Mouse (Mus musculus): ENCODE measurements around the gene Myadml2. TPM values are rescaled to one million over a fixed set of nuclear protein-coding genes. Genes with fewer than 3 reads are reported as not detected.

The Myadml2 gene
- 0.39 and 1.0 TPM in 2 replicates for polyA plus RNA-seq (2012; rRNA removed)

DNA sequence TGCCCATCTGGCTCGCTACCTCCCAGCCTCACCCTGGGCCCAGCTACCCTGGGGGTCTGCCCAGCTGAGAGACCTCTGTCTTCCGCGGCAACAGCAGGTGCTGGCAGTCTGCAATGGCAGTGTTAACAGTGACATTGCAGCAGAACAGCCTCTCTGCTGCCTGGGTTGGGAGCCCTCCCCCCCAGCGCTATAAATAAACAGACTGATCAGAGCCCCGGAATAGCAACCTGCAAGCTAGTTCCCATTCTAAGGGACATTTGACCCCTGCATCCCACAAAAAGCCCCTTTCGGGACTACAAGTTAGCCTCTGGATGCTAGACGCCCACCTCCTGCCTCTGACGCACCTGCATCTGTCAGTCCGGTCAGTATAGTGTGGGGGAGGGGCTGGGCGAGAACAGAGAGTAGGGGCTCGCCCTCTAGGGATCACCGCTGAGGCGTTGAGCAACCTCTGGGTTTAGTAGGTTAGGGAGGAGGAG is at the start of gene Myadml2:
TSS of gene Myadml2 (minus strand) at position 158 of the 476 bp plus-strand sequence.
- WGBS: 11% methylated on average over 13 of the region's 13 CpGs
- peak within 1 kb of the TSS; percentile 48 for H3K4me3 ChIP-seq (ENCODE audit: low read depth, low read length)
- TF ChIP-seq POLR2A (IDR thresholded peaks at IDR 0.05; ENCODE audit: low read depth, low read length): no peak
- no peak for TF ChIP-seq CTCF (IDR thresholded peaks at IDR 0.05; ENCODE audit: extremely low read depth, insufficient read length, insufficient replicate concordance, low read depth, low read length)

DNA sequence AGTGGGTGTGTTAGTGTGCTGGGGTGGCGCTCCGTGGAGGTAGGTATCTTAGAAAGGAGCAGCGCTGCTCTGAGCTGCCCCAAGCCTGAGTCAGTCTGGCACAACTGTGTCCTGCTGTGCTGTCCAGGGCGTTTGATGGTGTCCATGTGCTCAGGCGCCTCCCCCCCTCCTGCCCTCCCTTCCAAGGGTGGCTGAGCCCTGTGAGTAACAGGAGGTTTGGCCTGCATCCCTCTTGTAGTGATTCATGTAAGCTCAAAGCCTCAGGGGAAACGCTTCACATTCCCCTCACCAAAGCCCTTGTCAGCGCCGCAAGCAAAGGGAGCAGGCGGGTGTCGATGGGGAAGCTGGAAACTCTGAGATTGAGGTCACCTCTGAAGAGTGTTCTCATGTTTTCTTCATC is 49.8 kb upstream of the Myadml2 start:
- Histone ChIP-seq H3K4me3 (ENCODE audit: low read depth, low read length) (no peak overlapping the region), H3K36me3 (ENCODE audit: control insufficient read depth, insufficient read depth, low read length) (peaks cover 33% of the 10 kb centered on the region), H3K27me3 (ENCODE audit: control insufficient read depth, insufficient read depth, low read length) (no peaks in the 10 kb centered on the region), H3K4me1 (ENCODE audit: control insufficient read depth, insufficient read depth, insufficient read length, low read length) (peaks cover 12% of the 10 kb centered on the region; the same call in 1 of the 2 replicates), H3K27ac (ENCODE audit: insufficient read depth, low read depth, low read length) (no peak overlapping the region)
- WGBS: 90% methylated on average over 10 of the region's 10 CpGs
- TF ChIP-seq POLR2A (IDR thresholded peaks at IDR 0.05; ENCODE audit: low read depth, low read length) (no peak), CTCF (IDR thresholded peaks at IDR 0.05; ENCODE audit: extremely low read depth, insufficient read length, insufficient replicate concordance, low read depth, low read length) (no peak)

More for the DNA sequence above, at the start of gene Myadml2:
- Histone ChIP-seq H3K27me3 (ENCODE audit: control insufficient read depth, insufficient read depth, low read length) (no peaks in the 10 kb centered on the region), H3K27ac (ENCODE audit: insufficient read depth, low read depth, low read length) (peak within 1 kb of the TSS; percentile 11; the same call in 1 of the 2 replicates), H3K4me1 (ENCODE audit: control insufficient read depth, insufficient read depth, insufficient read length, low read length) (peaks cover 5% of the 10 kb centered on the region; the same call in 1 of the 2 replicates), H3K36me3 (ENCODE audit: control insufficient read depth, insufficient read depth, low read length) (no peaks in the 10 kb centered on the region)

DNA sequence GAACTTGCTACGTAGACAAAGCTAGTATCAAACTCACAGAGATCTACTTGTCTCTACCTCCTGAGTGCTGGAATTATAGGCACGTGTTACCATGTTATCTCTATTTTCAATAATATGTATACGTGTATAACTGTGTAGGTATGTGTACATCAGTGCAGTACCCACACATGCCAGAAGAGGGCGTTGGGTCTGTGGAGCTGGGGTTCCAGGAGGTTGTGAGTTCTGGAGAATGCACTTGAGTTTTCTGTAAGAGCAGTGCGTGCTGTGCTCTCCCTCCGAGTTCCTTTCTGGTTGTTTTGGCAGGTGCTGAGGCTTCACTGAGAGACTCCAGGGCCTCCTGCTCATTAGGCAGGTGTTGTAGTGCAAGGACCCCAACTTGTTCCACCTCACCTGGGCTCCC is 48.6 kb upstream of the Myadml2 start:
- Histone ChIP-seq H3K4me3 (ENCODE audit: low read depth, low read length) (no peak overlapping the region), H3K27ac (ENCODE audit: insufficient read depth, low read depth, low read length) (no peak overlapping the region), H3K27me3 (ENCODE audit: control insufficient read depth, insufficient read depth, low read length) (no peaks in the 10 kb centered on the region), H3K36me3 (ENCODE audit: control insufficient read depth, insufficient read depth, low read length) (peaks cover 25% of the 10 kb centered on the region), H3K4me1 (ENCODE audit: control insufficient read depth, insufficient read depth, insufficient read length, low read length) (peaks cover 16% of the 10 kb centered on the region; the same call in 1 of the 2 replicates)
- TF ChIP-seq POLR2A (IDR thresholded peaks at IDR 0.05; ENCODE audit: low read depth, low read length) (no peak), CTCF (IDR thresholded peaks at IDR 0.05; ENCODE audit: extremely low read depth, insufficient read length, insufficient replicate concordance, low read depth, low read length) (peak; percentile 42; the same call in 1 of the 2 replicates)
- 93% methylated on average over 6 of the region's 6 CpGs for WGBS

DNA sequence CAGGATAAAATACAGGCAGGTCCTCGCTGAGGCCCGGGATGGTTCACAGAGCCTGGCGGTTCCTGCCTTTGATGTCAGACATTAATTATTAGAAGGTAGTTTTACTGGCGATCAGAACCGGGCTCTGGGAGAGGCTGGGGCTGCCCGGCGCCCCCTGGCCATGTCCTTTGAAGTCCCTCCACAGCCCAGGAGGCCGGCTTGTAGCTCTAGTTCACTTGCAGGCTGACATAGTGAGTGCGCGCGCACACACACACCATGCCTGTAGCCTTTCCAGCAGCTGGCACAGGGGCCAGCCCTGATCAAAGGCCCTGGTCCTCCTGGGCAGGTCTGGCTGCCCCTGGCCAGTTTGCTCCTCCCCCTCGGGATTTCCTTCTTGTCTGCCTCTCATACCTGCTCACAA is 47.7 kb upstream of the Myadml2 start:
- Histone ChIP-seq H3K27ac (ENCODE audit: insufficient read depth, low read depth, low read length) (no peak overlapping the region), H3K36me3 (ENCODE audit: control insufficient read depth, insufficient read depth, low read length) (peaks cover 24% of the 10 kb centered on the region), H3K27me3 (ENCODE audit: control insufficient read depth, insufficient read depth, low read length) (no peaks in the 10 kb centered on the region), H3K4me1 (ENCODE audit: control insufficient read depth, insufficient read depth, insufficient read length, low read length) (peaks cover 16% of the 10 kb centered on the region; the same call in 1 of the 2 replicates), H3K4me3 (ENCODE audit: low read depth, low read length) (no peak overlapping the region)
- TF ChIP-seq POLR2A (IDR thresholded peaks at IDR 0.05; ENCODE audit: low read depth, low read length) (no peak), CTCF (IDR thresholded peaks at IDR 0.05; ENCODE audit: extremely low read depth, insufficient read length, insufficient replicate concordance, low read depth, low read length) (no peak)
- WGBS: 74% methylated on average over 12 of the region's 12 CpGs

DNA sequence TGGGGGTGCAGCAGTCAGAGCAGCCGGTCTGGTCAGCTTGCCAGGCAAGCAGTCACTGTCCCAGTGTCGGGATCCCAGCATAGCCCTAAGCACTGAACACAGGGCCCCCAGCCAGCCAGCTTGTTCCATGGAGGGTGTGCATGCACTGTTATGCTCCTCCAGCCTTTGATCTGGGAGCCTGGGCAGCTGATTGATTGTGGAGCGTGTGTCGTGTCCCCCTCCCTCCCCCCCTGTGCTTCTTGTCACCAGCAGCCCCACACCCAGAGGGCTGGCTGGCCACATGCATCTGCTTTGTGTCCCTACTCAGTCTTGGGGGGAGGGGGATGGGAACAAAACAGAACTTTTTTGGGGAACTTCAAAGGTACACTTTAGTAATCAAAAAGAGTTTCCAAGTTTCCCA is 47.2 kb upstream of the Myadml2 start:
- Histone ChIP-seq H3K36me3 (ENCODE audit: control insufficient read depth, insufficient read depth, low read length) (peaks cover 28% of the 10 kb centered on the region), H3K27ac (ENCODE audit: insufficient read depth, low read depth, low read length) (no peak overlapping the region)
- WGBS: 55% methylated on average over 4 of the region's 4 CpGs

DNA sequence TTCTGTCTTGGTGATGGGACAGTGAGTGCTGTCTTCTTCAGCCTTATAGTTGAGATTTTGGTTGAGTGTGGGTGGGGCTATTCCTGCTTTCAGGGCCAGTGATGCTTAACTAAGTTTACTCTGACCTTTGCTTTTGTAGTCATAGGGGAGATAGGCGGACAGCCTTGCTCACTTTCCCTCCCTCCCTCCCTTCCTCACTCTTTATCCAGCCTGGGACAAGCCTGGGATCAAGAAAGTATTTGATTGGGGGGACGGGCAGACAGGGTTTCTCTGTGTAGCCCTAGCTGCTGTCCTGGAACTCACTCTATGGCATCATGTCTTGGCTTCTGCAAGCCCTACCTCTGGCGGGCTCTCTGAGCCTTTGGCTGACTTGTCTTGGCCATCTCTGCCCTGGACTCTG is 45.5 kb upstream of the Myadml2 start:
- Histone ChIP-seq H3K27me3 (ENCODE audit: control insufficient read depth, insufficient read depth, low read length) (no peaks in the 10 kb centered on the region), H3K27ac (ENCODE audit: insufficient read depth, low read depth, low read length) (peak overlapping the region; percentile 92)

More for the DNA sequence above, 47.2 kb upstream of the Myadml2 start:
- Histone ChIP-seq H3K27me3 (ENCODE audit: control insufficient read depth, insufficient read depth, low read length) (no peaks in the 10 kb centered on the region), H3K4me3 (ENCODE audit: low read depth, low read length) (no peak overlapping the region), H3K4me1 (ENCODE audit: control insufficient read depth, insufficient read depth, insufficient read length, low read length) (peaks cover 16% of the 10 kb centered on the region; the same call in 1 of the 2 replicates)
- no peak for TF ChIP-seq POLR2A (IDR thresholded peaks at IDR 0.05; ENCODE audit: low read depth, low read length)
- no peak for TF ChIP-seq CTCF (IDR thresholded peaks at IDR 0.05; ENCODE audit: extremely low read depth, insufficient read length, insufficient replicate concordance, low read depth, low read length)

DNA sequence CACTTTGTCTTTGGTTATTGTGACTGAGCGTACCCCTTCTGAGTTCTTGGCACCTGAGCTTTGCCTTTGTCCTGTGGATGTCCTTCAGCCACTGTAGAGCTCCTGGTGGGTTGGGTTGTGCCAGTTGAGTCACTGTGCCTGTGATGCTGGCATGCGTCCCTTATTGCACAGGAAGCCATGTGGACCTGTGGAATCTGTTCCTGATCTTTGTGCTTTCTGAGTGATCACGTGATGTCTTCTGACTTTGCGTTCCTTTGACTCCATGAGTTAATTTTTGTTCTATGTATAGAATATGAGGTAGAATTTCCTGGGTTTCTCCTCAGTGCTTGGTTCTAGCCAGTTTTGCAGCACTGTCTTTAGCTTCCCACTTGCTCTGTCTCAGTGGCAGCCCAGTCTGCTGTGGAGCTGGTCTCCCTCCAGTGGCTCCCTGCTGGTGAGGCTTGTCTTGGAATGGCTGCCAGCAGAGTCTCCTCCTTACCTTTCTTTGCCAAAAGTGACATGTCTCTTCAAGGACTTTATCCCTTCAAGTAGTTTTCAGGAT is 44.6 kb upstream of the Myadml2 start:
- Histone ChIP-seq H3K27ac (ENCODE audit: insufficient read depth, low read depth, low read length) (peak overlapping the region; percentile 92), H3K4me3 (ENCODE audit: low read depth, low read length) (no peak overlapping the region), H3K4me1 (ENCODE audit: control insufficient read depth, insufficient read depth, insufficient read length, low read length) (peaks cover 16% of the 10 kb centered on the region; the same call in 1 of the 2 replicates), H3K27me3 (ENCODE audit: control insufficient read depth, insufficient read depth, low read length) (no peaks in the 10 kb centered on the region), H3K36me3 (ENCODE audit: control insufficient read depth, insufficient read depth, low read length) (peaks cover 35% of the 10 kb centered on the region)
- TF ChIP-seq CTCF (IDR thresholded peaks at IDR 0.05; ENCODE audit: extremely low read depth, insufficient read length, insufficient replicate concordance, low read depth, low read length): no peak
- no peak for TF ChIP-seq POLR2A (IDR thresholded peaks at IDR 0.05; ENCODE audit: low read depth, low read length)
- WGBS: 33% methylated on average over 4 of the region's 4 CpGs

More for the DNA sequence above, 45.5 kb upstream of the Myadml2 start:
- H3K4me3 ChIP-seq (ENCODE audit: low read depth, low read length): no peak overlapping the region
- TF ChIP-seq POLR2A (IDR thresholded peaks at IDR 0.05; ENCODE audit: low read depth, low read length) (no peak), CTCF (IDR thresholded peaks at IDR 0.05; ENCODE audit: extremely low read depth, insufficient read length, insufficient replicate concordance, low read depth, low read length) (no peak)
- 59% methylated on average over 3 of the region's 3 CpGs for WGBS
- H3K4me1 ChIP-seq (ENCODE audit: control insufficient read depth, insufficient read depth, insufficient read length, low read length): peaks cover 16% of the 10 kb centered on the region; the same call in 1 of the 2 replicates
- peaks cover 31% of the 10 kb centered on the region for H3K36me3 ChIP-seq (ENCODE audit: control insufficient read depth, insufficient read depth, low read length)
